Mouse (Mus musculus): Measurements from ENCODE around the gene Mark1.

DNA sequence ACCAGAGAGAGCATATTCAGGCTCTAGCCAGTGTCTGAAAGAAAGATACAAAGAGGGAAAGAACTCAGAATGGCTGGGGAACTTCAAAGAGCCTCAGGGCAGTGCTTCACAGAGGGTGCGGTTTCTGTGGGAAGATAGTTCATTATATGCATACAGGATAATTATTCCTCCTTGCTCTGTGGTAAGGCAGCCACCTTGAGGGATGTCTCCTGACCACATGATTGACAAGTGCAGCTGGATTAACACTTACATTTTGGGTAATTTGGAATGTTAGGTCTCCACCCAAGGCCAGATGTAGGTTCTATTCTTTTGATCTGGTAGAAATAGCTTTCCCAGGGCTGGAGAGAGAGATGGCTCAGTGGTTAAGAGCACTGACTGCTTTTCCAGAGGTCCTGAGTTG is 113.2 kb downstream of the Mark1 start:
- TF ChIP-seq CTCF (IDR thresholded peaks at IDR 0.05; ENCODE audit: low read depth) (no peak), EP300 (IDR thresholded peaks at IDR 0.05; ENCODE audit: low read depth) (no peak)
